Mouse (Mus musculus): ENCODE data around the gene Pitpnm3.

Pitpnm3 gene

GRCm38 (mm10) chr11:72136231-72136982, 829 bp upstream of the Pitpnm3 start:
- no peak for DNase-seq (ENCODE audit: low spot score)

GRCm38 (mm10) chr11:72134536-72135382, 819 bp downstream of the Pitpnm3 start:
- DNase-seq (ENCODE audit: low spot score): no peak

GRCm38 (mm10) chr11:72133075-72133474, 2.5 kb downstream of the Pitpnm3 start:
- DNase-seq (ENCODE audit: low spot score): no peak

GRCm38 (mm10) chr11:72132266-72132665, 3.3 kb downstream of the Pitpnm3 start:
- DNase-seq (ENCODE audit: low spot score): no peak

- no peak for DNase-seq (ENCODE audit: low spot score)
Observed at GRCm38 (mm10) chr11:72131697-72132096, 3.9 kb downstream of the Pitpnm3 start.

- DNase-seq (ENCODE audit: low spot score): no peak
Observed at GRCm38 (mm10) chr11:72130905-72131304, 4.7 kb downstream of the Pitpnm3 start.

- no peak for DNase-seq (ENCODE audit: low spot score)
Observed at GRCm38 (mm10) chr11:72130472-72130871, 5.1 kb downstream of the Pitpnm3 start.

GRCm38 (mm10) chr11:72130021-72130420, 5.6 kb downstream of the Pitpnm3 start:
- no peak for DNase-seq (ENCODE audit: low spot score)

GRCm38 (mm10) chr11:72129032-72129894, 6.3 kb downstream of the Pitpnm3 start:
- no peak for DNase-seq (ENCODE audit: low spot score)

- DNase-seq (ENCODE audit: low spot score): no peak
Observed at GRCm38 (mm10) chr11:72127450-72128189, 8.0 kb downstream of the Pitpnm3 start.

GRCm38 (mm10) chr11:72125781-72126180, 9.8 kb downstream of the Pitpnm3 start:
- DNase-seq (ENCODE audit: low spot score): no peak

- DNase-seq (ENCODE audit: low spot score): no peak
Observed at GRCm38 (mm10) chr11:72123531-72123930, 12.0 kb downstream of the Pitpnm3 start.

GRCm38 (mm10) chr11:72120354-72120753, 15.2 kb downstream of the Pitpnm3 start:
- no peak for DNase-seq (ENCODE audit: low spot score)

GRCm38 (mm10) chr11:72118630-72119029, 16.9 kb downstream of the Pitpnm3 start:
- no peak for DNase-seq (ENCODE audit: low spot score)

- DNase-seq (ENCODE audit: low spot score): no peak
Observed at GRCm38 (mm10) chr11:72113296-72113695, 22.3 kb downstream of the Pitpnm3 start.

- no peak for DNase-seq (ENCODE audit: low spot score)
Observed at GRCm38 (mm10) chr11:72110726-72111125, 24.9 kb downstream of the Pitpnm3 start.

- no peak for DNase-seq (ENCODE audit: low spot score)
Observed at GRCm38 (mm10) chr11:72104223-72104622, 31.4 kb downstream of the Pitpnm3 start.

GRCm38 (mm10) chr11:72103530-72103929, 32.0 kb downstream of the Pitpnm3 start:
- no peak for DNase-seq (ENCODE audit: low spot score)

- DNase-seq (ENCODE audit: low spot score): no peak
Observed at GRCm38 (mm10) chr11:72100996-72101395, 34.6 kb downstream of the Pitpnm3 start.

- no peak for DNase-seq (ENCODE audit: low spot score)
Observed at GRCm38 (mm10) chr11:72099181-72099580, 36.4 kb downstream of the Pitpnm3 start.

- DNase-seq (ENCODE audit: low spot score): no peak
Observed at GRCm38 (mm10) chr11:72098027-72098426, 37.6 kb downstream of the Pitpnm3 start.
